Mouse (Mus musculus) heart, adult 10 weeks (tissue): ENCODE measurements around the gene Cabin1. TPM values are rescaled to one million over a fixed set of nuclear protein-coding genes. Genes with fewer than 3 reads are reported as not detected.

ENCODE experiments used
- polyA plus RNA-seq: library from polyadenylated mRNA; stranded (reverse); fragments of 350-450 nt; fragmentation: Illumina TruSeq; extraction: RNeasy Lipid Tissue Mini Kit (QIAGEN cat#74804); gene quantifications from one replicate; pipeline ENCODE4 v1.2.3, GENCODE M21; 2014; ENCODE audit warnings: low read depth, low replicate concordance

Gene Cabin1
- 16.5 TPM for polyA plus RNA-seq

GRCm38 (mm10) chr10:75763682-75764518 is at the start of gene Cabin1:
TSS of gene Cabin1 (minus strand) at chr10:75764341.

GRCm38 (mm10) chr10:75798176-75798696 is 34.1 kb upstream of the Cabin1 start, which contains the start of gene Gstt1:
TSS of gene Gstt1 (minus strand) at chr10:75798584.

GRCm38 (mm10) chr10:75780769-75781578 is 16.8 kb upstream of the Cabin1 start, which contains the start of the genes Gm20441 and Gstt3:
TSS of gene Gm20441 (minus strand) at chr10:75780954.
TSS of gene Gstt3 (minus strand) at chr10:75781414.

GRCm38 (mm10) chr10:75772795-75773664 is 8.9 kb upstream of the Cabin1 start, which contains the start of gene Ddt:
TSS of gene Ddt (minus strand) at chr10:75773414.

GRCm38 (mm10) chr10:75643741-75644343 is 120.3 kb downstream of the Cabin1 start, which contains the start of gene Susd2:
TSS of gene Susd2 (minus strand) at chr10:75644008.

Other genes with a start within 250 kb of the Cabin1 start
- 83.8 TPM for gene Snrpd3, start 246.8 kb downstream of the Cabin1 start, polyA plus RNA-seq
- gene Gucd1, start 246.4 kb downstream of the Cabin1 start, polyA plus RNA-seq, result 39.0 TPM
- gene Lrrc75b, start 204.0 kb downstream of the Cabin1 start, polyA plus RNA-seq, result 1.2 TPM
- gene Ggt1, start 202.7 kb downstream of the Cabin1 start, polyA plus RNA-seq, result not detected
- 6.0 TPM for gene Ggt5, start 175.0 kb downstream of the Cabin1 start, polyA plus RNA-seq
- 2.1 TPM for gene Susd2, start 120.3 kb downstream of the Cabin1 start, polyA plus RNA-seq
- gene Ddt, start 9.1 kb upstream of the Cabin1 start, polyA plus RNA-seq, result 148 TPM
- not detected for gene Gm20441, start 16.6 kb upstream of the Cabin1 start, polyA plus RNA-seq
- gene Gstt3, start 17.1 kb upstream of the Cabin1 start, polyA plus RNA-seq, result 4.7 TPM
- gene Gstt1, start 34.2 kb upstream of the Cabin1 start, polyA plus RNA-seq, result 37.9 TPM
- gene Gstt4, start 58.2 kb upstream of the Cabin1 start, polyA plus RNA-seq, result not detected
- gene Gstt2, start 73.1 kb upstream of the Cabin1 start, polyA plus RNA-seq, result 20.2 TPM
- gene Mif, start 95.9 kb upstream of the Cabin1 start, polyA plus RNA-seq, result 174 TPM
- gene Derl3, start 129.1 kb upstream of the Cabin1 start, polyA plus RNA-seq, result 0.73 TPM
- 25.2 TPM for gene Smarcb1, start 157.3 kb upstream of the Cabin1 start, polyA plus RNA-seq
- gene Chchd10, start 168.8 kb upstream of the Cabin1 start, polyA plus RNA-seq, result 1,332 TPM
- gene Mmp11, start 172.2 kb upstream of the Cabin1 start, polyA plus RNA-seq, result 9.6 TPM
- not detected for gene Gm867, start 176.3 kb upstream of the Cabin1 start, polyA plus RNA-seq
- gene Vpreb3, start 178.7 kb upstream of the Cabin1 start, polyA plus RNA-seq, result not detected
- not detected for gene Gm5134, start 190.2 kb upstream of the Cabin1 start, polyA plus RNA-seq